In the genomic region with DNA sequence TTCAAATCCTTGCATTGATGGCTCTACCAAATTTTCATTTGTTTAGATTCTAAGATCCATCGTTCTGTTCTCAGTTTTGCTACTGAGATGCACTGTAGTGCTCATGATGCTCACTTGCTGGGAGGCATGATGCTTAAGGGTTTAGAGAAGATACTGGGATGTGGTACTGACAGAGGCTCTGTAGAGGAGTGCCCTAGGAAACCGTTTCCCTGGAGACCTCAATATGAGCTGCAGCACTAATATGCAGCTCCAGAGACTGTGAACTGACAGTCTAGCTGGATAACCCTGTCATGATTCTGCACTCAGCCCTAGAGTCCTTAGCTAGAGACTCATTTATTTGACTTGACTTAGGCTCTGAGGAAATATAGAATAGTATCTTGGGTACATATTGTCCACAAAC, we compare ENCODE assay signal across 25 mouse cellular contexts.
A peak's percentile ranks its signal among the peaks of the same experiment; 100 is the strongest.
DNase-seq lines count a peak whose midpoint lies in the region; ATAC-seq and TF ChIP-seq lines count a peak whose summit lies in the region.
"Had no signal": no experiment of that assay in that cellular context is flagged by ENCODE, and none has a peak within 500 bp of the region (broad histone marks: within the 10 kb centered on the region; RNA-seq: fewer than 3 reads in every experiment).

No protein-coding gene starts in this region.

- TF ChIP-seq CTCF in layer of hippocampus, adult 2 months (conservative IDR thresholded peaks at IDR 0.05) = no peak
- no peak for TF ChIP-seq CTCF in embryonic fibroblast, embryonic 13.5 days (IDR thresholded peaks at IDR 0.05; ENCODE audit: borderline replicate concordance, insufficient read depth, low read length)

- no peaks in the 10 kb centered on the region for H3K4me1 ChIP-seq in forebrain, embryonic 16.5 days (replicated peaks; ENCODE audit: control insufficient read depth, insufficient read depth, low read length)
- H3K4me1 ChIP-seq in forebrain, embryonic 13.5 days = no peaks in the 10 kb centered on the region
- peaks cover 14% of the 10 kb centered on the region for H3K4me1 ChIP-seq in embryonic fibroblast, embryonic 13.5 days (ENCODE audit: control insufficient read depth, insufficient read depth, low read length)
- no peaks in the 10 kb centered on the region; the same call in 1 of the 2 replicates for H3K4me1 ChIP-seq in midbrain, embryonic 16.5 days (ENCODE audit: control insufficient read depth, insufficient read depth, low read length)
- H3K4me1 ChIP-seq: liver, embryonic 12.5 days had no signal

- H3K9me3 ChIP-seq in forebrain, embryonic 16.5 days (ENCODE audit: control insufficient read depth, low read length) = no peaks in the 10 kb centered on the region
- H3K9me3 ChIP-seq in forebrain, embryonic 13.5 days (replicated peaks) = no peaks in the 10 kb centered on the region
- no peaks in the 10 kb centered on the region for H3K9me3 ChIP-seq in midbrain, embryonic 16.5 days (replicated peaks; ENCODE audit: control insufficient read depth, low read length, poor library complexity, severe bottlenecking)
- H3K9me3 ChIP-seq: heart, embryonic 13.5 days; liver, embryonic 12.5 days had no signal

- H3K27ac ChIP-seq in forebrain, embryonic 16.5 days (ENCODE audit: low read length) = no peak overlapping the region
- H3K27ac ChIP-seq in forebrain, embryonic 13.5 days = no peak overlapping the region
- H3K27ac ChIP-seq in layer of hippocampus, adult 2 months = peak overlapping the region; percentile 67; the same call in 1 of the 2 replicates
- peak overlapping the region; percentile 9; the same call in 1 of the 2 replicates for H3K27ac ChIP-seq in embryonic fibroblast, embryonic 13.5 days (ENCODE audit: insufficient read depth, low read length)
- H3K27ac ChIP-seq in midbrain, embryonic 16.5 days (ENCODE audit: low read length) = no peak overlapping the region
- H3K27ac ChIP-seq: heart, embryonic 13.5 days; liver, embryonic 12.5 days had no signal

- no peak for TF ChIP-seq POLR2A in embryonic fibroblast, embryonic 13.5 days (IDR thresholded peaks at IDR 0.05; ENCODE audit: low read depth, low read length)

- H3K9ac ChIP-seq in forebrain, embryonic 16.5 days (replicated peaks; ENCODE audit: low read depth, low read length) = no peak overlapping the region
- H3K9ac ChIP-seq in forebrain, embryonic 13.5 days = no peak overlapping the region
- no peak overlapping the region for H3K9ac ChIP-seq in midbrain, embryonic 16.5 days (ENCODE audit: low read depth, low read length)
- H3K9ac ChIP-seq: heart, embryonic 13.5 days; liver, embryonic 12.5 days; liver, postnatal 0 days had no signal

- peak in 1 of 2 experiments; percentile 11 for DNase-seq in layer of hippocampus, adult 2 months (ENCODE audit: low spot score in 2 of 2)
- DNase-seq in layer of hippocampus, adult 11-12 months (ENCODE audit: low spot score) = no peak
- no peak for DNase-seq in right cerebral cortex, postnatal 25 days
- no peak for DNase-seq in left cerebral cortex, postnatal 25 days (ENCODE audit: low spot score in 2 of 2)
- DNase-seq: adrenal gland, adult 2 months; cerebellum, adult 11 months; cerebellum, adult 9-10 months; cerebellum, postnatal 36 days; gastrocnemius, postnatal 10 days; heart, postnatal 10 days; kidney, adult 11 months; kidney, postnatal 36 days; liver, postnatal 0 days; lung, postnatal 36 days; spleen, adult 18-20 months; thymus, postnatal 14 days had no signal

- 57% methylated on average over 2 of the region's 2 CpGs for WGBS in forebrain, embryonic 16.5 days
- 54% methylated on average over 2 of the region's 2 CpGs for WGBS in forebrain, embryonic 13.5 days
- 40% methylated on average over 2 of the region's 2 CpGs for WGBS in midbrain, embryonic 16.5 days

- peak; percentile 38; the same call in 1 of the 2 replicates for ATAC-seq in forebrain, embryonic 16.5 days
- no peak for ATAC-seq in forebrain, embryonic 13.5 days
- peak; percentile 58 for ATAC-seq in midbrain, embryonic 16.5 days
- ATAC-seq: activated CD4-positive, CD25-positive, alpha-beta regulatory T cell, adult 4 months; inflammation-experienced regulatory T-cells, adult 6 months; liver, embryonic 12.5 days; liver, postnatal 0 days had no signal

- H3K27me3 ChIP-seq in forebrain, embryonic 16.5 days (replicated peaks; ENCODE audit: control insufficient read depth, insufficient read depth, low read length) = no peaks in the 10 kb centered on the region
- H3K27me3 ChIP-seq in forebrain, embryonic 13.5 days = no peaks in the 10 kb centered on the region
- H3K27me3 ChIP-seq in midbrain, embryonic 16.5 days (ENCODE audit: control insufficient read depth, insufficient read depth, low read depth, low read length) = no peaks in the 10 kb centered on the region
- H3K27me3 ChIP-seq: CH12.LX; heart, embryonic 13.5 days; liver, embryonic 12.5 days had no signal

- H3K4me3 ChIP-seq in forebrain, embryonic 16.5 days (replicated peaks; ENCODE audit: low read length) = no peak overlapping the region
- H3K4me3 ChIP-seq in forebrain, embryonic 13.5 days = no peak overlapping the region
- no peak overlapping the region for H3K4me3 ChIP-seq in layer of hippocampus, adult 2 months
- H3K4me3 ChIP-seq in embryonic fibroblast, embryonic 13.5 days (ENCODE audit: insufficient read depth, low read length) = no peak overlapping the region
- no peak overlapping the region for H3K4me3 ChIP-seq in midbrain, embryonic 16.5 days (ENCODE audit: low read depth, low read length)
- H3K4me3 ChIP-seq: heart, embryonic 13.5 days; liver, embryonic 12.5 days had no signal

- no peak overlapping the region for H3K4me2 ChIP-seq in forebrain, embryonic 16.5 days (ENCODE audit: low read length)
- H3K4me2 ChIP-seq in forebrain, embryonic 13.5 days = no peak overlapping the region
- no peak overlapping the region for H3K4me2 ChIP-seq in midbrain, embryonic 16.5 days (ENCODE audit: low read length)
- H3K4me2 ChIP-seq: heart, embryonic 13.5 days; liver, embryonic 12.5 days had no signal

- no peaks in the 10 kb centered on the region for H3K36me3 ChIP-seq in forebrain, embryonic 16.5 days (ENCODE audit: control insufficient read depth, insufficient read depth)
- no peaks in the 10 kb centered on the region for H3K36me3 ChIP-seq in forebrain, embryonic 13.5 days (ENCODE audit: poor library complexity, severe bottlenecking)
- no peaks in the 10 kb centered on the region for H3K36me3 ChIP-seq in midbrain, embryonic 16.5 days (ENCODE audit: control insufficient read depth, insufficient read depth, low read length)
- H3K36me3 ChIP-seq: heart, embryonic 13.5 days; liver, embryonic 12.5 days had no signal

- intact Hi-C loops in left cerebral cortex, postnatal 25 days (cut with DNase I) = no loop called here

Comparison
In these comparisons a context has a peak if more than half of its experiments do, and no peak if none do; other contexts are left out.
1. H3K27ac ChIP-seq: peak in layer of hippocampus, adult 2 months (single experiment) and embryonic fibroblast, embryonic 13.5 days (single experiment); none in forebrain, embryonic 16.5 days (single experiment), forebrain, embryonic 13.5 days (single experiment) and midbrain, embryonic 16.5 days (single experiment).